Mouse (Mus musculus): ENCODE results near the gene Crtc1. TPM values are rescaled to one million over a fixed set of nuclear protein-coding genes. Genes with fewer than 3 reads are reported as not detected.
A peak's percentile ranks its signal among the peaks of the same experiment; 100 is the strongest.

Crtc1 gene
- polyA plus RNA-seq, 1 experiment from 2014 or later: 55.9 TPM

GRCm38 (mm10) chr8:70409019-70409418, 30.4 kb downstream of the Crtc1 start:
- 70% methylated on average over 10 of the region's 10 CpGs for WGBS
- H3K4me1 ChIP-seq (ENCODE audit: control insufficient read depth, insufficient read depth, low read length): peaks cover 18% of the 10 kb centered on the region
- ATAC-seq (ENCODE audit: low read depth): 0 out of 2 replicates have a peak, but pooled peaks have one; percentile 9
- H3K4me3 ChIP-seq (ENCODE audit: low read depth, low read length): no peak overlapping the region
- no peaks in the 10 kb centered on the region for H3K27me3 ChIP-seq (ENCODE audit: control insufficient read depth, insufficient read depth, low read length)
- no peak overlapping the region for H3K4me2 ChIP-seq (ENCODE audit: low read depth, low read length)
- H3K27ac ChIP-seq (ENCODE audit: low read depth, low read length): peak overlapping the region; percentile 44
- peaks cover 3% of the 10 kb centered on the region for H3K36me3 ChIP-seq (ENCODE audit: control insufficient read depth, insufficient read depth, low read length)
- H3K9ac ChIP-seq (replicated peaks; ENCODE audit: low read depth, low read length): peak overlapping the region; percentile 16; the same call in 1 of the 2 replicates
- H3K9me3 ChIP-seq (ENCODE audit: control insufficient read depth, low read length): no peaks in the 10 kb centered on the region

- 24% methylated on average over 6 of the region's 6 CpGs for WGBS
- no peaks in the 10 kb centered on the region for H3K27me3 ChIP-seq (ENCODE audit: control insufficient read depth, insufficient read depth, low read length)
- ATAC-seq (ENCODE audit: low read depth): peak; percentile 66; the same call in 1 of the 2 replicates
- H3K9me3 ChIP-seq (ENCODE audit: control insufficient read depth, low read length): no peaks in the 10 kb centered on the region
- H3K27ac ChIP-seq (ENCODE audit: low read depth, low read length): peak overlapping the region; percentile 44
- no peak overlapping the region for H3K4me2 ChIP-seq (ENCODE audit: low read depth, low read length)
- H3K36me3 ChIP-seq (ENCODE audit: control insufficient read depth, insufficient read depth, low read length): no peaks in the 10 kb centered on the region; the same call in 1 of the 2 replicates
- no peak overlapping the region for H3K9ac ChIP-seq (replicated peaks; ENCODE audit: low read depth, low read length)
- H3K4me3 ChIP-seq (ENCODE audit: low read depth, low read length): no peak overlapping the region
- peaks cover 18% of the 10 kb centered on the region for H3K4me1 ChIP-seq (ENCODE audit: control insufficient read depth, insufficient read depth, low read length)
These were observed 31.1 kb downstream of the Crtc1 start for GRCm38 (mm10) chr8:70408301-70408700.

GRCm38 (mm10) chr8:70406427-70407069, 32.8 kb downstream of the Crtc1 start:
- peaks cover 18% of the 10 kb centered on the region for H3K4me1 ChIP-seq (ENCODE audit: control insufficient read depth, insufficient read depth, low read length)
- H3K4me3 ChIP-seq (ENCODE audit: low read depth, low read length): no peak overlapping the region
- no peak overlapping the region for H3K4me2 ChIP-seq (ENCODE audit: low read depth, low read length)
- no peak for ATAC-seq (ENCODE audit: low read depth)
- no peaks in the 10 kb centered on the region; the same call in 1 of the 2 replicates for H3K36me3 ChIP-seq (ENCODE audit: control insufficient read depth, insufficient read depth, low read length)
- 89% methylated on average over 11 of the region's 11 CpGs for WGBS
- no peaks in the 10 kb centered on the region for H3K9me3 ChIP-seq (ENCODE audit: control insufficient read depth, low read length)
- no peaks in the 10 kb centered on the region for H3K27me3 ChIP-seq (ENCODE audit: control insufficient read depth, insufficient read depth, low read length)
- no peak overlapping the region for H3K27ac ChIP-seq (ENCODE audit: low read depth, low read length)
- no peak overlapping the region for H3K9ac ChIP-seq (replicated peaks; ENCODE audit: low read depth, low read length)

- Histone ChIP-seq H3K9ac (replicated peaks; ENCODE audit: low read depth, low read length) (no peak overlapping the region), H3K36me3 (ENCODE audit: control insufficient read depth, insufficient read depth, low read length) (peaks cover 5% of the 10 kb centered on the region; the same call in 1 of the 2 replicates), H3K4me3 (ENCODE audit: low read depth, low read length) (no peak overlapping the region), H3K4me1 (ENCODE audit: control insufficient read depth, insufficient read depth, low read length) (peaks cover 18% of the 10 kb centered on the region), H3K9me3 (ENCODE audit: control insufficient read depth, low read length) (no peaks in the 10 kb centered on the region), H3K4me2 (ENCODE audit: low read depth, low read length) (no peak overlapping the region), H3K27me3 (ENCODE audit: control insufficient read depth, insufficient read depth, low read length) (no peaks in the 10 kb centered on the region), H3K27ac (ENCODE audit: low read depth, low read length) (no peak overlapping the region)
- ATAC-seq (ENCODE audit: low read depth): no peak
- 67% methylated on average over 7 of the region's 7 CpGs for whole genome bisulfite sequencing
These were observed 34.2 kb downstream of the Crtc1 start for GRCm38 (mm10) chr8:70405189-70405588.

- H3K4me3 ChIP-seq (ENCODE audit: low read depth, low read length): no peak overlapping the region
- H3K4me2 ChIP-seq (ENCODE audit: low read depth, low read length): no peak overlapping the region
- H3K9ac ChIP-seq (replicated peaks; ENCODE audit: low read depth, low read length): no peak overlapping the region
- H3K4me1 ChIP-seq (ENCODE audit: control insufficient read depth, insufficient read depth, low read length): peaks cover 15% of the 10 kb centered on the region
- H3K36me3 ChIP-seq (ENCODE audit: control insufficient read depth, insufficient read depth, low read length): peaks cover 8% of the 10 kb centered on the region; the same call in 1 of the 2 replicates
- ATAC-seq (ENCODE audit: low read depth): no peak
- H3K27ac ChIP-seq (ENCODE audit: low read depth, low read length): no peak overlapping the region
- 93% methylated on average over 3 of the region's 3 CpGs for WGBS
- no peaks in the 10 kb centered on the region for H3K9me3 ChIP-seq (ENCODE audit: control insufficient read depth, low read length)
- no peaks in the 10 kb centered on the region for H3K27me3 ChIP-seq (ENCODE audit: control insufficient read depth, insufficient read depth, low read length)
These were observed 35.2 kb downstream of the Crtc1 start for GRCm38 (mm10) chr8:70404212-70404611.

GRCm38 (mm10) chr8:70397611-70398563, 41.5 kb downstream of the Crtc1 start:
- H3K36me3 ChIP-seq (ENCODE audit: control insufficient read depth, insufficient read depth, low read length): 0 out of 2 replicates have a peak, but pooled peaks cover 8% of the 10 kb centered on the region
- no peak overlapping the region for H3K4me3 ChIP-seq (ENCODE audit: low read depth, low read length)
- no peak overlapping the region for H3K27ac ChIP-seq (ENCODE audit: low read depth, low read length)
- no peaks in the 10 kb centered on the region for H3K27me3 ChIP-seq (ENCODE audit: control insufficient read depth, insufficient read depth, low read length)
- no peak overlapping the region for H3K9ac ChIP-seq (replicated peaks; ENCODE audit: low read depth, low read length)
- 91% methylated on average over 16 of the region's 16 CpGs for WGBS
- H3K9me3 ChIP-seq (ENCODE audit: control insufficient read depth, low read length): no peaks in the 10 kb centered on the region
- H3K4me2 ChIP-seq (ENCODE audit: low read depth, low read length): no peak overlapping the region
- ATAC-seq (ENCODE audit: low read depth): no peak
- H3K4me1 ChIP-seq (ENCODE audit: control insufficient read depth, insufficient read depth, low read length): no peaks in the 10 kb centered on the region

GRCm38 (mm10) chr8:70396184-70396583, 43.2 kb downstream of the Crtc1 start:
- 77% methylated on average over 5 of the region's 5 CpGs for WGBS
- Histone ChIP-seq H3K4me1 (ENCODE audit: control insufficient read depth, insufficient read depth, low read length) (no peaks in the 10 kb centered on the region), H3K9me3 (ENCODE audit: control insufficient read depth, low read length) (no peaks in the 10 kb centered on the region), H3K9ac (replicated peaks; ENCODE audit: low read depth, low read length) (no peak overlapping the region), H3K4me3 (ENCODE audit: low read depth, low read length) (no peak overlapping the region), H3K4me2 (ENCODE audit: low read depth, low read length) (no peak overlapping the region), H3K27ac (ENCODE audit: low read depth, low read length) (no peak overlapping the region), H3K36me3 (ENCODE audit: control insufficient read depth, insufficient read depth, low read length) (0 out of 2 replicates have a peak, but pooled peaks cover 19% of the 10 kb centered on the region), H3K27me3 (ENCODE audit: control insufficient read depth, insufficient read depth, low read length) (no peaks in the 10 kb centered on the region)
- no peak for ATAC-seq (ENCODE audit: low read depth)

GRCm38 (mm10) chr8:70395649-70396048, 43.7 kb downstream of the Crtc1 start:
- H3K27ac ChIP-seq (ENCODE audit: low read depth, low read length): no peak overlapping the region
- H3K27me3 ChIP-seq (ENCODE audit: control insufficient read depth, insufficient read depth, low read length): no peaks in the 10 kb centered on the region
- ATAC-seq (ENCODE audit: low read depth): no peak
- 0 out of 2 replicates have a peak, but pooled peaks cover 23% of the 10 kb centered on the region for H3K36me3 ChIP-seq (ENCODE audit: control insufficient read depth, insufficient read depth, low read length)
- no peaks in the 10 kb centered on the region for H3K4me1 ChIP-seq (ENCODE audit: control insufficient read depth, insufficient read depth, low read length)
- H3K4me3 ChIP-seq (ENCODE audit: low read depth, low read length): no peak overlapping the region
- H3K9me3 ChIP-seq (ENCODE audit: control insufficient read depth, low read length): no peaks in the 10 kb centered on the region
- WGBS: 77% methylated on average over 5 of the region's 5 CpGs
- no peak overlapping the region for H3K9ac ChIP-seq (replicated peaks; ENCODE audit: low read depth, low read length)
- H3K4me2 ChIP-seq (ENCODE audit: low read depth, low read length): no peak overlapping the region

Measured in neural tube, embryonic 14.5 days (tissue).